Mouse (Mus musculus): ENCODE data around the gene BC029722. TPM values are rescaled to one million over a fixed set of nuclear protein-coding genes. Genes with fewer than 3 reads are reported as not detected.

BC029722 gene
- polyA plus RNA-seq, 1 experiment, result 35.2 TPM

GRCm38 (mm10) chr2:155774927-155775684 lies 44.1 kb downstream of the BC029722 start, which contains the start of gene Mmp24:
Gene Mmp24 (plus strand): TSS chr2:155775342.
- H3K4me3 ChIP-seq (ENCODE audit: insufficient read depth, low read length), result peak within 1 kb of the TSS; percentile 29
- H3K27ac ChIP-seq (ENCODE audit: insufficient read depth, low read length), result no peak within 1 kb of the TSS
- TF ChIP-seq POLR2A (IDR thresholded peaks at IDR 0.05; ENCODE audit: low read depth, low read length) (no peak), CTCF (IDR thresholded peaks at IDR 0.05; ENCODE audit: borderline replicate concordance, insufficient read depth, low read length) (no peak)
- H3K4me1 ChIP-seq (ENCODE audit: control insufficient read depth, insufficient read depth, low read length), result no peaks in the 10 kb centered on the region

GRCm38 (mm10) chr2:155774261-155774926 lies 44.8 kb downstream of the BC029722 start:
- Histone ChIP-seq H3K4me1 (ENCODE audit: control insufficient read depth, insufficient read depth, low read length) (no peaks in the 10 kb centered on the region), H3K4me3 (ENCODE audit: insufficient read depth, low read length) (no peak overlapping the region), H3K27ac (ENCODE audit: insufficient read depth, low read length) (no peak overlapping the region)
- TF ChIP-seq POLR2A (IDR thresholded peaks at IDR 0.05; ENCODE audit: low read depth, low read length) (no peak), CTCF (IDR thresholded peaks at IDR 0.05; ENCODE audit: borderline replicate concordance, insufficient read depth, low read length) (no peak)

GRCm38 (mm10) chr2:155773664-155774063 lies 45.6 kb downstream of the BC029722 start:
- no peak overlapping the region for H3K27ac ChIP-seq (ENCODE audit: insufficient read depth, low read length)
- no peak for TF ChIP-seq CTCF (IDR thresholded peaks at IDR 0.05; ENCODE audit: borderline replicate concordance, insufficient read depth, low read length)
- TF ChIP-seq POLR2A (IDR thresholded peaks at IDR 0.05; ENCODE audit: low read depth, low read length), result no peak
- no peaks in the 10 kb centered on the region for H3K4me1 ChIP-seq (ENCODE audit: control insufficient read depth, insufficient read depth, low read length)
- no peak overlapping the region for H3K4me3 ChIP-seq (ENCODE audit: insufficient read depth, low read length)

Other genes starting within 250 kb of the BC029722 start
- gene Gss, start 226.6 kb downstream of the BC029722 start, polyA plus RNA-seq (2011; ENCODE audit: insufficient read length, low read depth, missing spikeins), result 23.4 and 37.7 TPM in 2 replicates
- gene Myh7b, start 208.2 kb downstream of the BC029722 start, polyA plus RNA-seq (2011; ENCODE audit: insufficient read length, low read depth, missing spikeins), result not detected in 2 replicates
- gene Trpc4ap, start 127.0 kb downstream of the BC029722 start, polyA plus RNA-seq (2011; ENCODE audit: insufficient read length, low read depth, missing spikeins), result 105 and 109 TPM in 2 replicates
- 13.8 and 16.4 TPM in 2 replicates for gene Edem2, start 90.0 kb downstream of the BC029722 start, polyA plus RNA-seq (2011; ENCODE audit: insufficient read length, low read depth, missing spikeins)
- not detected in 2 replicates for gene Gm17581, start 83.6 kb downstream of the BC029722 start, polyA plus RNA-seq (2011; ENCODE audit: insufficient read length, low read depth, missing spikeins)
- 11.6 and 28.2 TPM in 2 replicates for gene Procr, start 68.3 kb downstream of the BC029722 start, polyA plus RNA-seq (2011; ENCODE audit: insufficient read length, low read depth, missing spikeins)
- 0.16 TPM in 1 of 2 replicates, not detected in the other for gene Mmp24, start 44.1 kb downstream of the BC029722 start, polyA plus RNA-seq (2011; ENCODE audit: insufficient read length, low read depth, missing spikeins)
- gene Eif6, start 7.5 kb upstream of the BC029722 start, polyA plus RNA-seq (2011; ENCODE audit: insufficient read length, low read depth, missing spikeins), result 131 and 133 TPM in 2 replicates
- not detected in 2 replicates for gene Fam83c, start 15.4 kb upstream of the BC029722 start, polyA plus RNA-seq (2011; ENCODE audit: insufficient read length, low read depth, missing spikeins)
- 37.8 and 39.5 TPM in 2 replicates for gene Uqcc1, start 110.9 kb upstream of the BC029722 start, polyA plus RNA-seq (2011; ENCODE audit: insufficient read length, low read depth, missing spikeins)
- not detected in 2 replicates for gene Gm15557, start 121.3 kb upstream of the BC029722 start, polyA plus RNA-seq (2011; ENCODE audit: insufficient read length, low read depth, missing spikeins)
- 0.92 and 1.3 TPM in 2 replicates for gene Gdf5, start 125.9 kb upstream of the BC029722 start, polyA plus RNA-seq (2011; ENCODE audit: insufficient read length, low read depth, missing spikeins)
- gene Cep250, start 137.0 kb upstream of the BC029722 start, polyA plus RNA-seq (2011; ENCODE audit: insufficient read length, low read depth, missing spikeins), result 19.3 and 28.4 TPM in 2 replicates
- 1.3 and 2.0 TPM in 2 replicates for gene 6430550D23Rik, start 188.6 kb upstream of the BC029722 start, polyA plus RNA-seq (2011; ENCODE audit: insufficient read length, low read depth, missing spikeins)
- 144 and 161 TPM in 2 replicates for gene Ergic3, start 188.6 kb upstream of the BC029722 start, polyA plus RNA-seq (2011; ENCODE audit: insufficient read length, low read depth, missing spikeins)
- gene Fer1l4, start 233.5 kb upstream of the BC029722 start, polyA plus RNA-seq (2011; ENCODE audit: insufficient read length, low read depth, missing spikeins), result not detected in 2 replicates
- 1.5 and 3.9 TPM in 2 replicates for gene Spag4, start 245.7 kb upstream of the BC029722 start, polyA plus RNA-seq (2011; ENCODE audit: insufficient read length, low read depth, missing spikeins)